Mouse (Mus musculus) G1E (cell line): ENCODE results near the gene Crim1.

Source experiments
- CTCF ChIP-seq: IDR thresholded peaks from 2 replicates; pipeline ENCODE4 v1.5.1; 2012; ENCODE audit warnings: low read depth, low read length, inconsistent platforms, mixed read lengths
- GATA1 ChIP-seq: IDR thresholded peaks from 2 replicates; pipeline ENCODE4 v1.6.1; 2012; ENCODE audit warnings: borderline replicate concordance, low read length, inconsistent platforms, mixed read lengths
- GATA2 ChIP-seq: IDR thresholded peaks from 2 replicates; pipeline ENCODE4 v1.6.1; 2012; ENCODE audit warnings: low read depth, low read length, inconsistent platforms, borderline replicate concordance
- POLR2AphosphoS5 ChIP-seq: IDR thresholded peaks from 2 replicates; pipeline ENCODE4 v1.6.1; 2012; ENCODE audit warnings: low read depth, low read length, inconsistent platforms; ENCODE audit not compliant: insufficient replicate concordance
- TAL1 ChIP-seq: conservative IDR thresholded peaks from 2 replicates; pipeline ENCODE4 v1.6.1; 2012; ENCODE audit warnings: low read depth, low read length, inconsistent platforms, mixed read lengths

GRCm38 (mm10) chr17:78419216-78419615 is 219.2 kb downstream of the Crim1 start:
- no peak for TF ChIP-seq CTCF
- no peak for TF ChIP-seq TAL1
- TF ChIP-seq GATA1 = no peak
- no peak for TF ChIP-seq GATA2
- TF ChIP-seq POLR2AphosphoS5 = no peak
